ENCODE assay signal across 24 mouse cellular contexts in the genomic region with DNA sequence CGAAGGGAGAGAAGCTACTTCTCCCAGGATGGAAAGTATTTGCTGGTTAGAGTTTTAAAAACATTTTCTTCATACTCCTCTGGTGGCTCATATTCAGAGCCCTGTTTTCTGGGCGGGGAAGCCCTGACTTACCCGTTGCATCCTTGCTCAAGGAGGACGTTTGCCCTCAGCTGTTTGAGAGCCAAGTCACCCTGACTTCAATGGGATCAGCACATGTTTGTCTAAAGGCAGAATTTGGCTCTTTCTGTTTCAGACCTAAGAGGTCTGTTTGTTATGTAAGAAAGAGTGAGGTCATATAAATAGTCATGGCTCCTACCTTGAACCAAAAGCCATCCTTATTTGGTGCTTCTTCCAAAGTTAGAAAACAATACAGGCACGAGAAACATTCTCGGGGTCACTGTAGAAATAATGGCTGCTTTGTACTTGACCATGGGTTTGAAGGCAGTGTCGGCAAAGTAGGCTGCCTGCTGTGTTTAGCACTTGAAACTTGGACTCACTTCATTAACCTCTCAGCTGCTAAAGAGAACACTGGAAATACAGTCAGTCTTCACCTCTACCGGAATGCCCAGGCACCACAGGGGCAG.
DNase-seq lines count a peak whose midpoint lies in the region; ATAC-seq and TF ChIP-seq lines count a peak whose summit lies in the region.
"Had no signal": no experiment of that assay in that cellular context is flagged by ENCODE, and none has a peak within 500 bp of the region (broad histone marks: within the 10 kb centered on the region; RNA-seq: fewer than 3 reads in every experiment).

No protein-coding gene starts in this region.

- intact Hi-C loops in gastrocnemius, adult 2 months (cut with DNase I) = no loop called here

- no peak for TF ChIP-seq CTCF in gastrocnemius, adult 2 months (IDR thresholded peaks at IDR 0.05)
- TF ChIP-seq CTCF in heart, postnatal 0 days (IDR thresholded peaks at IDR 0.05; ENCODE audit: low read depth) = no peak
- no peak for TF ChIP-seq CTCF in lung, postnatal 0 days (IDR thresholded peaks at IDR 0.05)
- TF ChIP-seq CTCF in stomach, postnatal 0 days (IDR thresholded peaks at IDR 0.05; ENCODE audit: low read depth) = no peak

- DNase-seq in gastrocnemius, adult 2 months = no peak
- DNase-seq in gastrocnemius, adult 18-20 months (ENCODE audit: low spot score) = no peak
- DNase-seq in heart, postnatal 0 days (ENCODE audit: low spot score) = no peak
- no peak for DNase-seq in heart, adult 18-20 months
- peak; percentile 54 for DNase-seq in lung, postnatal 0 days (ENCODE audit: low spot score)
- no peak for DNase-seq in lung, adult 18-20 months
- no peak for DNase-seq in stomach, postnatal 0 days (ENCODE audit: low spot score)
- no peak for DNase-seq in urinary bladder, adult 2 months (ENCODE audit: low spot score)
- DNase-seq: cerebellum, adult 18-20 months; cerebellum, postnatal 25 days; gastrocnemius, postnatal 25 days; liver, embryonic 13.5 days; lung, embryonic 14.5 days; lung, postnatal 36 days; right cerebral cortex, postnatal 25 days; thymus, postnatal 14 days had no signal

- H3K9ac ChIP-seq in heart, postnatal 0 days (replicated peaks; ENCODE audit: low read depth, low read length) = no peak overlapping the region
- H3K9ac ChIP-seq in lung, postnatal 0 days (replicated peaks; ENCODE audit: low read depth) = no peak overlapping the region
- no peak overlapping the region for H3K9ac ChIP-seq in stomach, postnatal 0 days (ENCODE audit: low read length)
- H3K9ac ChIP-seq: hindbrain, embryonic 12.5 days; limb, embryonic 12.5 days; liver, embryonic 13.5 days; lung, embryonic 14.5 days; midbrain, embryonic 13.5 days had no signal

- H3K4me1 ChIP-seq in heart, postnatal 0 days (ENCODE audit: control insufficient read depth, insufficient read depth) = peaks cover 53% of the 10 kb centered on the region
- no peaks in the 10 kb centered on the region for H3K4me1 ChIP-seq in lung, postnatal 0 days (ENCODE audit: insufficient read depth, low read depth, low read length)
- no peaks in the 10 kb centered on the region for H3K4me1 ChIP-seq in stomach, postnatal 0 days (replicated peaks; ENCODE audit: control insufficient read depth, insufficient read depth)
- H3K4me1 ChIP-seq: limb, embryonic 12.5 days; liver, embryonic 13.5 days had no signal

- 49% methylated on average over 8 of the region's 8 CpGs for WGBS in heart, postnatal 0 days
- WGBS in lung, postnatal 0 days = 54% methylated on average over 8 of the region's 8 CpGs
- WGBS in stomach, postnatal 0 days = 58% methylated on average over 8 of the region's 8 CpGs

- no peak for TF ChIP-seq EP300 in heart, postnatal 0 days (IDR thresholded peaks at IDR 0.05; ENCODE audit: low read depth)
- TF ChIP-seq EP300 in lung, postnatal 0 days (IDR thresholded peaks at IDR 0.05) = no peak
- no peak for TF ChIP-seq EP300 in stomach, postnatal 0 days (optimal IDR thresholded peaks at IDR 0.05)

- no peak overlapping the region for H3K4me3 ChIP-seq in gastrocnemius, adult 2 months
- H3K4me3 ChIP-seq in heart, postnatal 0 days (ENCODE audit: low read depth, low read length) = no peak overlapping the region
- no peak overlapping the region for H3K4me3 ChIP-seq in lung, postnatal 0 days (ENCODE audit: low read depth, low read length)
- no peak overlapping the region for H3K4me3 ChIP-seq in stomach, postnatal 0 days (ENCODE audit: low read depth, low read length)
- H3K4me3 ChIP-seq: heart, embryonic 10.5 days; hindbrain, embryonic 12.5 days; limb, embryonic 12.5 days; liver, embryonic 13.5 days; megakaryocyte, embryonic 14.5 days; midbrain, embryonic 13.5 days had no signal

- H3K36me3 ChIP-seq in heart, postnatal 0 days (replicated peaks; ENCODE audit: control insufficient read depth, insufficient read depth, low read length) = no peaks in the 10 kb centered on the region
- H3K36me3 ChIP-seq in lung, postnatal 0 days (ENCODE audit: insufficient read depth, low read length) = no peaks in the 10 kb centered on the region
- H3K36me3 ChIP-seq in stomach, postnatal 0 days (ENCODE audit: control insufficient read depth, insufficient read depth, low read length) = no peaks in the 10 kb centered on the region
- H3K36me3 ChIP-seq: heart, embryonic 10.5 days; hindbrain, embryonic 12.5 days; limb, embryonic 12.5 days; liver, embryonic 13.5 days; midbrain, embryonic 13.5 days had no signal

- H3K27me3 ChIP-seq in heart, postnatal 0 days (ENCODE audit: control insufficient read depth, insufficient read depth, low read length) = no peaks in the 10 kb centered on the region
- no peaks in the 10 kb centered on the region for H3K27me3 ChIP-seq in lung, postnatal 0 days (replicated peaks; ENCODE audit: insufficient read depth, low read length)
- no peaks in the 10 kb centered on the region for H3K27me3 ChIP-seq in stomach, postnatal 0 days (ENCODE audit: control insufficient read depth, insufficient read depth, low read length)
- H3K27me3 ChIP-seq: hindbrain, embryonic 12.5 days; limb, embryonic 12.5 days; liver, embryonic 13.5 days; midbrain, embryonic 13.5 days had no signal

- H3K27ac ChIP-seq in gastrocnemius, adult 2 months = peak overlapping the region; percentile 57
- H3K27ac ChIP-seq in heart, postnatal 0 days (ENCODE audit: low read depth) = peak overlapping the region; percentile 39
- no peak overlapping the region for H3K27ac ChIP-seq in lung, postnatal 0 days (ENCODE audit: low read length)
- 0 out of 2 replicates have a peak overlapping the region, but pooled peaks have one; percentile 20 for H3K27ac ChIP-seq in stomach, postnatal 0 days (replicated peaks)
- H3K27ac ChIP-seq: heart, embryonic 10.5 days; hindbrain, embryonic 12.5 days; kidney, postnatal 0 days; limb, embryonic 12.5 days; liver, embryonic 13.5 days; midbrain, embryonic 13.5 days had no signal

- no peak overlapping the region for H3K4me2 ChIP-seq in heart, postnatal 0 days (ENCODE audit: low read depth, low read length)
- H3K4me2 ChIP-seq in lung, postnatal 0 days (replicated peaks; ENCODE audit: low read depth, low read length) = no peak overlapping the region
- no peak overlapping the region for H3K4me2 ChIP-seq in stomach, postnatal 0 days (replicated peaks; ENCODE audit: low read depth)
- H3K4me2 ChIP-seq: hindbrain, embryonic 12.5 days; limb, embryonic 12.5 days; liver, embryonic 13.5 days; lung, embryonic 14.5 days; midbrain, embryonic 13.5 days had no signal

- peak; percentile 25; the same call in 1 of the 2 replicates for ATAC-seq in heart, postnatal 0 days (ENCODE audit: insufficient read depth, low read depth)
- peak; percentile 59 for ATAC-seq in lung, postnatal 0 days
- ATAC-seq in stomach, postnatal 0 days (ENCODE audit: low FRiP score, low TSS enrichment) = no peak
- ATAC-seq: forebrain, embryonic 16.5 days; intestine, postnatal 0 days; midbrain, embryonic 13.5 days had no signal

- H3K9me3 ChIP-seq in heart, postnatal 0 days (replicated peaks; ENCODE audit: control insufficient read depth, low read length) = no peaks in the 10 kb centered on the region
- H3K9me3 ChIP-seq in lung, postnatal 0 days (ENCODE audit: low read length) = no peaks in the 10 kb centered on the region
- H3K9me3 ChIP-seq in stomach, postnatal 0 days (ENCODE audit: control insufficient read depth, low read length) = no peaks in the 10 kb centered on the region
- H3K9me3 ChIP-seq: heart, embryonic 10.5 days; hindbrain, embryonic 12.5 days; limb, embryonic 12.5 days; liver, embryonic 13.5 days; megakaryocyte, embryonic 14.5 days; midbrain, embryonic 13.5 days had no signal
